Mouse (Mus musculus) limb, embryonic 14.5 days (tissue): ENCODE results near the gene Malsu1. TPM values are rescaled to one million over a fixed set of nuclear protein-coding genes. Genes with fewer than 3 reads are reported as not detected.
A peak's percentile ranks its signal among the peaks of the same experiment; 100 is the strongest.

Experiments used
- ATAC-seq: fragments of 200-750 bp; cut with Nextera tagmentation; 2 replicates; pipeline ENCODE4 v1.8.0; 2017; ENCODE audit warnings: low read depth, moderate number of reproducible peaks, moderate TSS enrichment; ENCODE audit not compliant: low FRiP score
- DNase-seq: peaks from one replicate; pipeline ENCODE4 v3.0.0-alpha.2; 2015; ENCODE audit warnings: low spot score
- H3K27ac ChIP-seq: fragments of 300-500 bp; sonication (generic); replicated peaks from 2 replicates; pipeline ENCODE4 v1.5.1; 2014; ENCODE audit warnings: low read depth, mild to moderate bottlenecking, low read length, moderate library complexity, mixed read lengths
- H3K27me3 ChIP-seq: fragments of 300-500 bp; sonication (generic); 2 replicates; pipeline ENCODE4 v1.6.1; 2014; ENCODE audit warnings: low read length, mixed read lengths; ENCODE audit not compliant: control insufficient read depth, insufficient read depth
- H3K36me3 ChIP-seq: fragments of 300-500 bp; sonication (generic); 2 replicates; pipeline ENCODE4 v1.6.1; 2014; ENCODE audit warnings: mild to moderate bottlenecking, low read length, moderate library complexity, mixed read lengths; ENCODE audit not compliant: control insufficient read depth, insufficient read depth
- H3K4me1 ChIP-seq: fragments of 300-500 bp; sonication (generic); 2 replicates; pipeline ENCODE4 v1.6.1; 2014; ENCODE audit warnings: antibody characterized with exemption, low read length, mixed read lengths; ENCODE audit not compliant: control insufficient read depth, insufficient read depth
- H3K4me2 ChIP-seq: fragments of 300-500 bp; sonication (generic); replicated peaks from 2 replicates; pipeline ENCODE4 v1.6.1; 2014; ENCODE audit warnings: low read depth, mild to moderate bottlenecking, low read length, moderate library complexity; ENCODE audit not compliant: severe bottlenecking
- H3K4me3 ChIP-seq: fragments of 300-500 bp; sonication (generic); replicated peaks from 2 replicates; pipeline ENCODE4 v1.5.1; 2014; ENCODE audit warnings: low read length
- H3K9ac ChIP-seq: fragments of 300-500 bp; sonication (generic); 2 replicates; pipeline ENCODE4 v1.6.1; 2014; ENCODE audit warnings: mild to moderate bottlenecking, low read depth, low read length, moderate library complexity; ENCODE audit not compliant: severe bottlenecking
- H3K9me3 ChIP-seq: fragments of 300-500 bp; sonication (generic); 2 replicates; pipeline ENCODE4 v1.6.1; 2016; ENCODE audit warnings: low read length; ENCODE audit not compliant: control insufficient read depth
- POLR2A ChIP-seq: fragments of 200-500 bp; IDR thresholded peaks from 2 replicates; pipeline ENCODE4 v1.8.0; 2012; ENCODE audit warnings: inconsistent platforms, mild to moderate bottlenecking, moderate library complexity, borderline replicate concordance; ENCODE audit not compliant: insufficient read depth, insufficient read length; ENCODE audit errors: extremely low read depth
- WGBS: fragments of 180-500 bp; shearing (Covaris S2); extraction: QIAGEN DNeasy Blood & Tissue Kit; methylation state at CpG from one replicate; pipeline ENCODE4 v1.1.7; 2014; 5-methylcytosine and 5-hydroxymethylcytosine counted together
- polyA plus RNA-seq, 2 experiments: library from polyadenylated mRNA; depleted of rRNA in 1 of 2; stranded (reverse) in 1 of 2; unstranded in 1 of 2; fragments of >200 nt; fragmentation: Nextera tagmentation in 1 of 2; extraction: Ambion mirVana in 1 of 2; gene quantifications; 2 replicates each; pipeline versions ENCODE4 v1.2.1 to v1.2.3; 2012 to 2014

The Malsu1 gene
- polyA plus RNA-seq, 2 experiments: 27.4 to 72.1 TPM

DNA sequence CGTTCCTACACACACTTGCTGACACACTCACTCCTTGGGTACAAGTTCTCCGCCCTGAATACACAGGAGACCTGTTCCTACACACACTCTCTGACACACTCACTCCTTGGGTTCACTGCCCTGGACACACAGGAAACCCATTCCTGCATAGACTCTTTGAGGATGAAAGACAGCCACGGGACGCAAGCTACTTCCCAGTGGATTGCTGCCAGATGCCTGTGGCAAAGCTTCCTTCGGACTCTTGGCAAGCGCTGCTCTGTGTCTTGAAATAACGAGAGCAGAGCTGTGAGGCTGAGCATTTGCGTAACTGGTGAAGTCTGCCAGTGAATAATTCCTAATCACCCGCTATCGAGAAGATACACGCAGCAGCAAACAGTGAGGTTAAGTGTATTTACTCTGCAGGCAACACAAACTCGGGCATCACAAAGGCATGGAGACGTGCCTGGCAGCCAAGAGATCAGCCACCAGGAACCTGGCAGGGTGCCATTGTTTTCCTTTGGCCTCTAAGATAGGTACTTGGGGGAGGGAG, 23.4 kb downstream of the Malsu1 start:
- H3K9ac ChIP-seq: no peak overlapping the region
- peaks cover 7% of the 10 kb centered on the region for H3K4me1 ChIP-seq
- DNase-seq: peak; percentile 58
- H3K36me3 ChIP-seq: peaks cover 54% of the 10 kb centered on the region
- H3K4me3 ChIP-seq: no peak overlapping the region
- H3K27ac ChIP-seq: peak overlapping the region; percentile 52
- 0 out of 2 replicates have a peak overlapping the region, but pooled peaks have one; percentile 0 for H3K4me2 ChIP-seq
- TF ChIP-seq POLR2A: no peak
- peak; percentile 25; the same call in 1 of the 2 replicates for ATAC-seq
- H3K9me3 ChIP-seq: no peaks in the 10 kb centered on the region
- no peaks in the 10 kb centered on the region for H3K27me3 ChIP-seq
- 48% methylated on average over 13 of the region's 13 CpGs for WGBS

DNA sequence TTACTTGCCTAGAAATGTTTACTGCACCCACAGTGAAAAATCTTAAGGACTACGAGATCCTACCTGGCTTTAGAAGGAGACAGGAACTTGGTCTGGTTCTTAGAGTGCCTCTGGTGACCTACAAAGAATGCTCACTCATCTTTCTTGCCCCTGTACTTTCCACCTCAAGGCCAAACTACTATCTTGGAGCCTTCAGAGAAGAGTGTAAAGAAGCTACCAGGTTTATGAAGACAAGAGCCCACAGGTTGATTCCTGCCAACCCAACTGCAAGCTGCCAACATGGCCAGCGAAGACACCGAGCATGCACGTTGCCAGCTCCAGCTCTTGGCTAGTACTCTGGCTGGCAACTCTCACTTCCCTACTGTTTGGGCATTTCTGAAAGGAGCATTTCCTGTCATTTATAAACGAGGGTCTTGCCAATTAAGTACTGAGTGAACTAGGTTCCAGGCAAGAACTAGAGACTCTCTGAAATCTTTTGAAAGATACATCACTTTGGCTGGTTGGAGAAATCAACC, 24.1 kb downstream of the Malsu1 start:
- no peaks in the 10 kb centered on the region for H3K27me3 ChIP-seq
- DNase-seq (no peak), ATAC-seq (no peak)
- no peak overlapping the region for H3K4me3 ChIP-seq
- WGBS: 83% methylated on average over 5 of the region's 5 CpGs
- H3K36me3 ChIP-seq: peaks cover 54% of the 10 kb centered on the region
- peak overlapping the region; percentile 52 for H3K27ac ChIP-seq
- H3K4me2 ChIP-seq: 0 out of 2 replicates have a peak overlapping the region, but pooled peaks have one; percentile 0
- no peak for TF ChIP-seq POLR2A
- H3K9me3 ChIP-seq: no peaks in the 10 kb centered on the region
- H3K9ac ChIP-seq: no peak overlapping the region
- peaks cover 7% of the 10 kb centered on the region for H3K4me1 ChIP-seq

DNA sequence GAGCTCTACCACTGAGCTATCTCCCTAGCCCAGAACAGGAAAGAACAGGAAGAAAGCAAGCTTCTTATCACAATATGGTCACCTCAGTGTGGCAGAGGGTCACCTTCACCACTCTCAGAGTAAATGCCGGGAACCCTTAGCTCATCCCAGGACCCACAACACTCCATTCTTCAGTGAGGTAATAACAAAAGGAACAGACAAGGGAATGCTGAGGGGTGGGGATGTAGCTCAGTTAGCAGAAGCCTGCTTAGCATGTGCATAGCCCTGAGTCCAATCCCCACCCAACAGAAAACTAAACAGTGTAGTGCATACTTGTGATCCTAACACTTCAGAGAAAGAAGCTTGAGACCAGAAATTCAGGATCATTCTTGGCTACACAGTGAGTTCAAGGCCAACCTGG, 25.5 kb downstream of the Malsu1 start:
- Histone ChIP-seq H3K27me3 (no peaks in the 10 kb centered on the region), H3K4me1 (peaks cover 7% of the 10 kb centered on the region), H3K27ac (no peak overlapping the region), H3K4me2 (no peak overlapping the region), H3K9me3 (no peaks in the 10 kb centered on the region), H3K4me3 (no peak overlapping the region), H3K36me3 (peaks cover 49% of the 10 kb centered on the region), H3K9ac (no peak overlapping the region)
- no peak for ATAC-seq
- DNase-seq: no peak
- TF ChIP-seq POLR2A: no peak
- WGBS: 95% methylated on average over 1 of the region's 1 CpGs

DNA sequence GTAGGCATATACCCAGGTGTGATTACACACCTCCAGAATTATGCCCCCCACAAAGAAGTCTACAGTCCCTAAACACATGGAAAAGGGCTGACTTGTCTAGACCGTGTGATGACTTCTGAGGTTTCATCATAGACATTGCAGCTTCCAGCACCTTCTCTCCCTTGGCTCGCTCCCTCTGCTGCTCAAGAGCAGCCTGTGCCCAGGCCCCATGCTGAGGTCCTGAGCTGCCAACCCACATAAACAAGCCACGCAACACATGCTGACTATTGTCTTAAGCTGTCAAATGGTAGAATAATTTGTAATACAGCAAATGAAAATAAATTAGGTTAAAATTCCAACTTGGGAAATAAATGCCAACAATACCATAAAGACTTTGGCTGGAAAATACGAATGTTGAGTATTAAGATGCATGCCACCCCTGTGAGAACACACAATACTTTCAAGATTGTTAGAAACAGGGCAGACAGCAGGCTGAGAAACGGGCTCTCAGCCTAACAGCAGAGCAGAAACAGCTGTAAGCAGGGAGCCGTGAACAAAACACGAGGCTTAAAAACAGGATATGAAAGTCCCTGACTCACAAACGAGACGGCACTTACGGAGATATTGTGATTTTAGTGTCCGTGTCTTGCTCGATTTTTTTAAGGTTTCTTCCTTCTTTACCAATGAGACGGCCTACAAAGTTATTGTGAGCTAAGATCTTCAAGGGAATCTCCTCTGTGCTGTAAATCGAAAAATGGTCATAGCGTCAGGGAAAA, 33.3 kb downstream of the Malsu1 start:
- H3K4me1 ChIP-seq: no peaks in the 10 kb centered on the region
- no peaks in the 10 kb centered on the region for H3K9me3 ChIP-seq
- no peak for ATAC-seq
- WGBS: 90% methylated on average over 15 of the region's 15 CpGs
- H3K9ac ChIP-seq: no peak overlapping the region
- H3K27ac ChIP-seq: no peak overlapping the region
- H3K27me3 ChIP-seq: no peaks in the 10 kb centered on the region
- H3K4me2 ChIP-seq: no peak overlapping the region
- no peak overlapping the region for H3K4me3 ChIP-seq
- TF ChIP-seq POLR2A: no peak
- DNase-seq: no peak
- peaks cover 69% of the 10 kb centered on the region for H3K36me3 ChIP-seq

DNA sequence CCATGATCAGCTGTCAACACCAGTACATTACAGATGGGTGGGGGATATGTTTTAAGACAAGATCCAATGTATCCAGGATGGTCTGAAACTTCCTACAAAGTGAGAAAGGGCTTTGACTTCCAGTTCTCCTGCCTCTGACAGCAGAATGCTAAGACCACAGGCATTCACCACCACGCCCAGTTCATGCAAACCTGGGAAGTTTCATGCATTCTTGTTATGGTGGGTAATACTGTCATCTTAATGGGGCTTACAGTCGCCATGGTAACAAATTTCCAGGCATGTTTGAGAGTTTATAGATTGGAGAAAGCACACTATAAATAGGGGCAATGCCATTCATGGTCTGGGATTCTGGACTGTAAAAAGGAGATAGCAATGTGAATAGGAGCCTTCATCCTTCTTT, 35.6 kb downstream of the Malsu1 start:
- no peak for DNase-seq

More for the DNA sequence above, 35.6 kb downstream of the Malsu1 start:
- peaks cover 53% of the 10 kb centered on the region for H3K36me3 ChIP-seq
- no peak for ATAC-seq
- no peak overlapping the region for H3K4me3 ChIP-seq
- no peak overlapping the region for H3K4me2 ChIP-seq
- no peak for TF ChIP-seq POLR2A
- WGBS: 82% methylated on average over 2 of the region's 2 CpGs
- peaks cover 4% of the 10 kb centered on the region; the same call in 1 of the 2 replicates for H3K4me1 ChIP-seq
- H3K27ac ChIP-seq: no peak overlapping the region
- H3K9ac ChIP-seq: no peak overlapping the region
- no peaks in the 10 kb centered on the region for H3K9me3 ChIP-seq
- H3K27me3 ChIP-seq: no peaks in the 10 kb centered on the region
